Mouse (Mus musculus): ENCODE data around the gene R3hdm1.

- TF ChIP-seq CTCF (conservative IDR thresholded peaks at IDR 0.05; ENCODE audit: low read length) = no peak
- no peak for TF ChIP-seq POU5F1 (IDR thresholded peaks at IDR 0.05; ENCODE audit: borderline replicate concordance, low read length)
- TF ChIP-seq NANOG (IDR thresholded peaks at IDR 0.05; ENCODE audit: borderline replicate concordance, low read length) = no peak
These were observed 18.0 kb downstream of the R3hdm1 start for GRCm38 (mm10) chr1:128120913-128121627.
